Mouse (Mus musculus) erythroblast, embryonic 14.5 days (primary cell): Measurements from ENCODE around the gene H6pd.

Experiments
- GATA1 ChIP-seq: IDR thresholded peaks from 2 replicates; pipeline ENCODE4 v1.6.1; 2012; ENCODE audit warnings: low read length, inconsistent platforms, mixed read lengths
- TAL1 ChIP-seq: IDR thresholded peaks from 3 replicates; pipeline ENCODE4 v1.6.1; 2012; ENCODE audit warnings: low read length, inconsistent platforms, mixed read lengths

GRCm38 (mm10) chr4:149965672-149966071 lies 43.2 kb downstream of the H6pd start:
- TF ChIP-seq GATA1 (no peak), TAL1 (no peak)
